Mouse (Mus musculus): Measurements from ENCODE around the gene Slain2.
"Not testable (repeated sequence)": the region's sequence is repeated elsewhere in the genome, so short reads cannot be mapped to it uniquely, and the experiment has no call there.

The Slain2 gene

GRCm38 (mm10) chr5:72899255-72899654 lies 14.8 kb upstream of the Slain2 start:
- no peak for DNase-seq (ENCODE audit: low read depth, low spot score)

GRCm38 (mm10) chr5:72901866-72902265 lies 12.2 kb upstream of the Slain2 start:
- DNase-seq (ENCODE audit: low read depth, low spot score), result peak; percentile 89

GRCm38 (mm10) chr5:72902312-72902711 lies 11.8 kb upstream of the Slain2 start:
- peak; percentile 97 for DNase-seq (ENCODE audit: low read depth, low spot score)

- peak; percentile 50 for DNase-seq (ENCODE audit: low read depth, low spot score)
Observed at GRCm38 (mm10) chr5:72902876-72903516, 11.1 kb upstream of the Slain2 start.

- DNase-seq (ENCODE audit: low read depth, low spot score), result peak; percentile 46
Observed at GRCm38 (mm10) chr5:72904903-72905790, 9.0 kb upstream of the Slain2 start.

GRCm38 (mm10) chr5:72907402-72907801 lies 6.7 kb upstream of the Slain2 start:
- no peak for DNase-seq (ENCODE audit: low read depth, low spot score)

- DNase-seq (ENCODE audit: low read depth, low spot score), result peak; percentile 20
Observed at GRCm38 (mm10) chr5:72908324-72908936, 5.7 kb upstream of the Slain2 start.

GRCm38 (mm10) chr5:72909363-72909762 lies 4.7 kb upstream of the Slain2 start:
- DNase-seq (ENCODE audit: low read depth, low spot score), result no peak

- DNase-seq (ENCODE audit: low read depth, low spot score), result no peak
Observed at GRCm38 (mm10) chr5:72910373-72910772, 3.7 kb upstream of the Slain2 start.

- no peak for DNase-seq (ENCODE audit: low read depth, low spot score)
Observed at GRCm38 (mm10) chr5:72911284-72911683, 2.8 kb upstream of the Slain2 start.

GRCm38 (mm10) chr5:72914633-72915561 lies 793 bp downstream of the Slain2 start:
- peak; percentile 31 for DNase-seq (ENCODE audit: low read depth, low spot score)

- no peak for DNase-seq (ENCODE audit: low read depth, low spot score)
Observed at GRCm38 (mm10) chr5:72916048-72916447, 1.9 kb downstream of the Slain2 start.

- DNase-seq (ENCODE audit: low read depth, low spot score), result no peak
Observed at GRCm38 (mm10) chr5:72916851-72917250, 2.7 kb downstream of the Slain2 start.

GRCm38 (mm10) chr5:72920416-72920815 lies 6.3 kb downstream of the Slain2 start:
- DNase-seq (ENCODE audit: low read depth, low spot score), result no peak

- no peak for DNase-seq (ENCODE audit: low read depth, low spot score)
Observed at GRCm38 (mm10) chr5:72921171-72921570, 7.1 kb downstream of the Slain2 start.

- no peak for DNase-seq (ENCODE audit: low read depth, low spot score)
Observed at GRCm38 (mm10) chr5:72922796-72923195, 8.7 kb downstream of the Slain2 start.

- DNase-seq (ENCODE audit: low read depth, low spot score), result no peak
Observed at GRCm38 (mm10) chr5:72927074-72927473, 13.0 kb downstream of the Slain2 start.

- no peak for DNase-seq (ENCODE audit: low read depth, low spot score)
Observed at GRCm38 (mm10) chr5:72933026-72933675, 19.0 kb downstream of the Slain2 start.

GRCm38 (mm10) chr5:72938421-72938820 lies 24.3 kb downstream of the Slain2 start:
- DNase-seq (ENCODE audit: low read depth, low spot score), result not testable (repeated sequence)

- DNase-seq (ENCODE audit: low read depth, low spot score), result no peak
Observed at GRCm38 (mm10) chr5:72939311-72939710, 25.2 kb downstream of the Slain2 start.

- no peak for DNase-seq (ENCODE audit: low read depth, low spot score)
Observed at GRCm38 (mm10) chr5:72940906-72941432, 26.9 kb downstream of the Slain2 start.
